Mouse (Mus musculus): Measurements from ENCODE around the gene Tmbim4.

GRCm38 (mm10) chr10:120236855-120237254 is 35.5 kb downstream of the Tmbim4 start:
- no peak for TF ChIP-seq CTCF (IDR thresholded peaks at IDR 0.05; ENCODE audit: borderline replicate concordance, control insufficient read depth, extremely low read depth, insufficient read depth, low read length, poor library complexity)
- no peak for TF ChIP-seq POLR2A (IDR thresholded peaks at IDR 0.05; ENCODE audit: control insufficient read depth, extremely low read depth, insufficient read depth, low read length, poor library complexity)

All from thymus, adult 2 months (tissue).